Mouse (Mus musculus): ENCODE measurements around the gene Uhrf2. TPM values are rescaled to one million over a fixed set of nuclear protein-coding genes. Genes with fewer than 3 reads are reported as not detected.

The Uhrf2 gene
- polyA plus RNA-seq, 1 experiment from 2014 or later: 54.6 TPM

DNA sequence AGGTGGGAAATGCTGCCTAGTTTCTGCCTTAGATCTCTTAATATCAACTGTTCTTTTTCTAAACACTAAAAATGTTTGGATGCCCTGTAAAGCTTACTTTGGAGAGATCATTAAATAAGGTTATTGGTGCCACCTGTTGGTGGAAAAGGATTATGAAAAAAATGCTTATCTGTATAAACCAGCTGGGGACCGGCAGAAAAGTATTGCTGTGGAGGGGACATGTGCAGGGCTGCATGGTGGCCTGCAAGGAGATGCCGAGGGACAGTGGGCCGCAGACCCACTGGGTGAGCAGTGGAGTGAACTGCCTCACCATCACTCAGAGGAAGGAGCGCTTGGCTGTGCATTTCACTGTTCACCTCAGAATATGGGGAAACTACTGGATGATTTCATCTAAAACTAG, 97.9 kb downstream of the Uhrf2 start:
- no peak overlapping the region for H3K9ac ChIP-seq (ENCODE audit: low read length)
- H3K27me3 ChIP-seq (ENCODE audit: control insufficient read depth, insufficient read depth, low read length): no peaks in the 10 kb centered on the region
- no peak overlapping the region for H3K4me3 ChIP-seq (ENCODE audit: control insufficient read depth in 1 of 2, insufficient read depth in 1 of 2, low read depth in 1 of 2, low read length in 2 of 2)
- no peaks in the 10 kb centered on the region for H3K9me3 ChIP-seq (ENCODE audit: control insufficient read depth, low read length)
- H3K27ac ChIP-seq (replicated peaks in 1 of 2; ENCODE audit: control insufficient read depth in 1 of 2, insufficient read depth in 1 of 2, low read depth in 2 of 2, low read length in 2 of 2): no peak overlapping the region
- 60% methylated on average over 4 of the region's 4 CpGs for WGBS
- H3K36me3 ChIP-seq (ENCODE audit: control insufficient read depth, insufficient read depth, low read length): no peaks in the 10 kb centered on the region
- no peak for ATAC-seq (ENCODE audit: insufficient number of reproducible peaks, insufficient read depth, low FRiP score, low read depth)
- no peak overlapping the region for H3K4me2 ChIP-seq (ENCODE audit: low read length)
- H3K4me1 ChIP-seq (ENCODE audit: control insufficient read depth in 2 of 2, insufficient read depth in 2 of 2, low read length in 2 of 2): peaks cover 3 to 9% of the 10 kb centered on the region in 2 experiments; a peak in 3 of 4 replicates

DNA sequence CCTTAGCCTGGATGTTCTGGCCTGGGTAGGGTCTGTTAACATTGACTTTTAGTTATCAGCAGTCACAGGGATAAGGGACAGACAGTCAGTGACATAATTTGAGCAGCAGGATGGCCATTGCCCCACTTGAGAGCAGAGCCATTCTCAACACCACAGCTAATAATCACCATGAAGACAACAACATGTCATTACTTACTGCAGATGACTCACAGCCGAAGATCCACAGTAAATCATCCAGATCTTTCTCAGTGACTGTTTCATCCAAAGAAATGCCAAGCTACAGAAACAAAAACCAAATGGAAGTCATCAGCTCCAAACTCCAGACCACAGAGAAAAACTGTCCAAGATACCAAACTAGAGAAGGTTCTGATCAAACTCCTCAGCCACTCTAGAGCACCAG, 106.0 kb downstream of the Uhrf2 start:
- no peak overlapping the region for H3K4me2 ChIP-seq (ENCODE audit: low read length)
- no peak overlapping the region for H3K4me3 ChIP-seq (ENCODE audit: control insufficient read depth in 1 of 2, insufficient read depth in 1 of 2, low read depth in 1 of 2, low read length in 2 of 2)
- WGBS: 57% methylated on average over 1 of the region's 1 CpGs
- H3K36me3 ChIP-seq (ENCODE audit: control insufficient read depth, insufficient read depth, low read length): no peaks in the 10 kb centered on the region
- no peak overlapping the region for H3K9ac ChIP-seq (ENCODE audit: low read length)
- no peaks in the 10 kb centered on the region for H3K27me3 ChIP-seq (ENCODE audit: control insufficient read depth, insufficient read depth, low read length)
- no peak overlapping the region for H3K27ac ChIP-seq (replicated peaks in 1 of 2; ENCODE audit: control insufficient read depth in 1 of 2, insufficient read depth in 1 of 2, low read depth in 2 of 2, low read length in 2 of 2)
- no peaks in the 10 kb centered on the region for H3K4me1 ChIP-seq (ENCODE audit: control insufficient read depth in 2 of 2, insufficient read depth in 2 of 2, low read length in 2 of 2)
- H3K9me3 ChIP-seq (ENCODE audit: control insufficient read depth, low read length): no peaks in the 10 kb centered on the region
- no peak for ATAC-seq (ENCODE audit: insufficient number of reproducible peaks, insufficient read depth, low FRiP score, low read depth)

Other genes starting within 250 kb of the Uhrf2 start
- gene 9930021J03Rik, start 224.5 kb upstream of the Uhrf2 start, polyA plus RNA-seq (2014; fragmentation: Nextera tagmentation; extraction: Ambion mirVana): 5.1 and 6.0 TPM in 2 replicates
- gene Ranbp6, start 217.5 kb upstream of the Uhrf2 start, polyA plus RNA-seq (2014; fragmentation: Nextera tagmentation; extraction: Ambion mirVana): 18.2 and 19.2 TPM in 2 replicates
- gene Il33, start 105.4 kb upstream of the Uhrf2 start, polyA plus RNA-seq (2014; fragmentation: Nextera tagmentation; extraction: Ambion mirVana): 5.5 and 6.8 TPM in 2 replicates
- gene Trpd52l3, start 26.7 kb upstream of the Uhrf2 start, polyA plus RNA-seq (2014; fragmentation: Nextera tagmentation; extraction: Ambion mirVana): not detected in 2 replicates
- 1.0 and 1.7 TPM in 2 replicates for gene Gldc, start 144.9 kb downstream of the Uhrf2 start, polyA plus RNA-seq (2014; fragmentation: Nextera tagmentation; extraction: Ambion mirVana)
- not detected in 2 replicates for gene Mbl2, start 202.4 kb downstream of the Uhrf2 start, polyA plus RNA-seq (2014; fragmentation: Nextera tagmentation; extraction: Ambion mirVana)

Data from heart, embryonic 14.5 days (tissue).